In the genomic region with DNA sequence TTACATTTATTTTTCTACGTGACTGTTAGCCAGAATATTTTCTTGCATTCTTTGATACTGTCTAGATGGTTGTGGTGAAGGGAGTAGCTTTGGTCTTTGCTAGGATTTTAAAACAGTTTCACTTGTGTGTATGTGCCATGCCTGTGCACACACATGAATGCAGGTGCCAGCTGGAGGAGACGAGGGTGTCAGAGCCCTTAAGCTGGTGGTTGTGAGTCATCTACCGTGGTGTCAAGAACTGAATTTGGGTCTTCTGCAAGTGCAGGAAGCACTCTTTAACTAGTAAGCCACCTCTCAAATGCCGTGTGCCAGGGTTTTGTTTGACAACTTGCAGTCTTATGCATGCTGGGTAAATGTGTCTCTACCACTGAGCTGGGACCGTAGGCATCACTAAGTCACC, we compare ENCODE assay signal across 26 mouse cellular contexts.
A peak's percentile ranks its signal among the peaks of the same experiment; 100 is the strongest.
DNase-seq lines count a peak whose midpoint lies in the region; ATAC-seq lines count a peak whose summit lies in the region.
"Had no signal": no experiment of that assay in that cellular context is flagged by ENCODE, and none has a peak within 500 bp of the region (broad histone marks: within the 10 kb centered on the region; RNA-seq: fewer than 3 reads in every experiment).

No protein-coding gene starts in this region.

- no peaks in the 10 kb centered on the region for H3K27me3 ChIP-seq in forebrain, embryonic 12.5 days
- H3K27me3 ChIP-seq: embryonic facial prominence, embryonic 13.5 days; forebrain, embryonic 13.5 days; hindbrain, embryonic 12.5 days; hindbrain, embryonic 15.5 days had no signal

- no peaks in the 10 kb centered on the region for H3K4me1 ChIP-seq in forebrain, embryonic 12.5 days
- H3K4me1 ChIP-seq: embryonic facial prominence, embryonic 10.5 days; embryonic facial prominence, embryonic 13.5 days; forebrain, embryonic 13.5 days; hindbrain, embryonic 12.5 days; hindbrain, embryonic 15.5 days had no signal

- DNase-seq in heart, adult 11 months, result peak; percentile 55
- DNase-seq in heart, adult 9 months (ENCODE audit: low spot score in 2 of 2), result no peak
- peak; percentile 11 to 34 for DNase-seq in left cerebral cortex, postnatal 14 days (ENCODE audit: low spot score in 2 of 2)
- no peak for DNase-seq in left cerebral cortex, postnatal 4 days
- peak; percentile 13 to 16 for DNase-seq in right cerebral cortex, postnatal 36 days (ENCODE audit: low spot score in 2 of 2)
- DNase-seq in right cerebral cortex, postnatal 4 days, result no peak
- DNase-seq in telencephalon, adult 2 months (ENCODE audit: low read depth, low spot score), result peak; percentile 35
- DNase-seq: adrenal gland, adult 2 months; adrenal gland, postnatal 14 days; cerebellum, adult 11-12 months; cerebellum, adult 8-10 months; cerebellum, postnatal 10 days; cerebellum, postnatal 36 days; embryo, embryonic 11 days; gastrocnemius, postnatal 25 days; heart, adult 2 months had no signal

- 90% methylated on average over 5 of the region's 5 CpGs for WGBS in forebrain, embryonic 12.5 days

- no peak overlapping the region for H3K27ac ChIP-seq in forebrain, embryonic 12.5 days
- H3K27ac ChIP-seq: embryonic facial prominence, embryonic 10.5 days; embryonic facial prominence, embryonic 13.5 days; forebrain, embryonic 13.5 days; heart, adult 2 months; hindbrain, embryonic 12.5 days; hindbrain, embryonic 15.5 days had no signal

- no peak for ATAC-seq in forebrain, embryonic 12.5 days (ENCODE audit: low FRiP score)
- ATAC-seq: CD4-positive, CD25-positive, alpha-beta regulatory T cell, adult 4 months; forebrain, embryonic 13.5 days; forebrain, embryonic 16.5 days had no signal

- no peak overlapping the region for H3K4me3 ChIP-seq in forebrain, embryonic 12.5 days (replicated peaks)
- H3K4me3 ChIP-seq: embryonic facial prominence, embryonic 10.5 days; embryonic facial prominence, embryonic 13.5 days; erythroblast, embryonic 14.5 days; forebrain, embryonic 13.5 days; heart, adult 2 months; hindbrain, embryonic 12.5 days; hindbrain, embryonic 15.5 days had no signal

- intact Hi-C loops in left cerebral cortex, postnatal 14 days (cut with DNase I), result no loop called here
- intact Hi-C loops in left cerebral cortex, postnatal 4 days (cut with DNase I), result no loop called here

- no peaks in the 10 kb centered on the region for H3K9me3 ChIP-seq in forebrain, embryonic 12.5 days
- H3K9me3 ChIP-seq: embryonic facial prominence, embryonic 10.5 days; embryonic facial prominence, embryonic 13.5 days; forebrain, embryonic 13.5 days; hindbrain, embryonic 15.5 days had no signal

- no peaks in the 10 kb centered on the region for H3K36me3 ChIP-seq in forebrain, embryonic 12.5 days (replicated peaks)
- H3K36me3 ChIP-seq: embryonic facial prominence, embryonic 10.5 days; embryonic facial prominence, embryonic 13.5 days; hindbrain, embryonic 12.5 days; hindbrain, embryonic 15.5 days had no signal

- no peak overlapping the region for H3K4me2 ChIP-seq in forebrain, embryonic 12.5 days
- H3K4me2 ChIP-seq: embryonic facial prominence, embryonic 13.5 days; forebrain, embryonic 13.5 days; heart, embryonic 11.5 days; hindbrain, embryonic 12.5 days; hindbrain, embryonic 15.5 days had no signal

- H3K9ac ChIP-seq in forebrain, embryonic 12.5 days, result no peak overlapping the region
- H3K9ac ChIP-seq: embryonic facial prominence, embryonic 13.5 days; forebrain, embryonic 13.5 days; hindbrain, embryonic 12.5 days; hindbrain, embryonic 15.5 days had no signal

Comparison
In these comparisons a context has a peak if more than half of its experiments do, and no peak if none do; other contexts are left out.
1. DNase-seq: peak in heart, adult 11 months (single experiment), left cerebral cortex, postnatal 14 days (2 of 2), right cerebral cortex, postnatal 36 days (2 of 2) and telencephalon, adult 2 months (single experiment); none in heart, adult 9 months (0 of 2), left cerebral cortex, postnatal 4 days (single experiment) and right cerebral cortex, postnatal 4 days (single experiment).